Mouse (Mus musculus) megakaryocyte progenitor cell, adult 5-6 weeks (primary cell): ENCODE measurements around the gene Foxa3. TPM values are rescaled to one million over a fixed set of nuclear protein-coding genes. Genes with fewer than 3 reads are reported as not detected.
"Not testable (repeated sequence)": the region's sequence is repeated elsewhere in the genome, so short reads cannot be mapped to it uniquely, and the experiment has no call there.

Source experiments
- ATAC-seq: replicated peaks from 2 replicates; pipeline ENCODE4 v1.8.0; 2016; ENCODE audit warnings: mild to moderate bottlenecking, moderate TSS enrichment, inconsistent platforms; ENCODE audit not compliant: poor library complexity
- total RNA-seq, 2 experiments: library from RNA; stranded (forward) in 1 of 2; stranded (reverse) in 1 of 2; fragments of 157-497, 149-512 nt in 1 of 2; fragments of 200-1000 nt in 1 of 2; gene quantifications; 2 replicates each; pipeline versions ENCODE4 v1.2.3 to v1.2.4; 2015 to 2017

The Foxa3 gene
- total RNA-seq (2015) (not detected in 2 replicates), total RNA-seq (2017) (not detected in 2 replicates)

- ATAC-seq, result peak; percentile 29
These were observed at the start of gene Foxa3 for GRCm38 (mm10) chr7:19023357-19023814. Gene Foxa3, minus strand, starts transcription at chr7:19023538.

GRCm38 (mm10) chr7:19071024-19071423 lies 47.7 kb upstream of the Foxa3 start:
- not testable (repeated sequence) for ATAC-seq

GRCm38 (mm10) chr7:19069500-19069899 lies 46.2 kb upstream of the Foxa3 start:
- ATAC-seq, result peak; percentile 66

GRCm38 (mm10) chr7:19068707-19069106 lies 45.4 kb upstream of the Foxa3 start:
- ATAC-seq, result peak; percentile 65

- ATAC-seq, result no peak
These were observed 44.6 kb upstream of the Foxa3 start for GRCm38 (mm10) chr7:19067935-19068334.

GRCm38 (mm10) chr7:19067063-19067462 lies 43.7 kb upstream of the Foxa3 start:
- ATAC-seq, result no peak

- no peak for ATAC-seq
These were observed 42.6 kb upstream of the Foxa3 start for GRCm38 (mm10) chr7:19065896-19066295.

GRCm38 (mm10) chr7:19057405-19057804 lies 34.1 kb upstream of the Foxa3 start:
- no peak for ATAC-seq

- ATAC-seq, result no peak
These were observed 31.8 kb upstream of the Foxa3 start for GRCm38 (mm10) chr7:19055108-19055507.

GRCm38 (mm10) chr7:19054777-19055076 lies 31.4 kb upstream of the Foxa3 start:
- ATAC-seq, result no peak

- ATAC-seq, result peak; percentile 36; the same call in 1 of the 2 replicates
These were observed 30.9 kb upstream of the Foxa3 start, which contains the start of gene Rsph6a for GRCm38 (mm10) chr7:19054047-19054776. Gene Rsph6a, plus strand, starts transcription at chr7:19054690.

GRCm38 (mm10) chr7:19053136-19053532 lies 29.8 kb upstream of the Foxa3 start:
- ATAC-seq, result no peak

GRCm38 (mm10) chr7:19052345-19053135 lies 29.2 kb upstream of the Foxa3 start:
- no peak for ATAC-seq

- ATAC-seq, result no peak
These were observed 27.8 kb upstream of the Foxa3 start for GRCm38 (mm10) chr7:19051161-19051560.

- ATAC-seq, result no peak
These were observed 26.8 kb upstream of the Foxa3 start for GRCm38 (mm10) chr7:19050172-19050571.

- ATAC-seq, result no peak
These were observed 25.9 kb upstream of the Foxa3 start for GRCm38 (mm10) chr7:19049252-19049651.

- no peak for ATAC-seq
These were observed 24.7 kb upstream of the Foxa3 start for GRCm38 (mm10) chr7:19048006-19048527.

GRCm38 (mm10) chr7:19046286-19047069 lies 23.1 kb upstream of the Foxa3 start:
- no peak for ATAC-seq

GRCm38 (mm10) chr7:19044616-19045015 lies 21.3 kb upstream of the Foxa3 start:
- ATAC-seq, result no peak

GRCm38 (mm10) chr7:19031641-19032040 lies 8.3 kb upstream of the Foxa3 start:
- ATAC-seq, result no peak

- peak; percentile 81 for ATAC-seq
These were observed 5.8 kb upstream of the Foxa3 start for GRCm38 (mm10) chr7:19029084-19029653.
